Mouse (Mus musculus) lung, embryonic 16.5 days (tissue): ENCODE results near the gene Dbi. TPM values are rescaled to one million over a fixed set of nuclear protein-coding genes. Genes with fewer than 3 reads are reported as not detected.

ENCODE experiments used
- ATAC-seq: fragments of 200-750 bp; cut with Nextera tagmentation; 2 replicates; pipeline ENCODE4 v1.8.0; 2017; ENCODE audit warnings: low read depth, mild to moderate bottlenecking, moderate library complexity
- H3K27ac ChIP-seq: fragments of 300-500 bp; sonication (generic); 2 replicates; pipeline ENCODE4 v1.5.1; 2014; ENCODE audit warnings: mild to moderate bottlenecking, control low read depth, low read length
- H3K27me3 ChIP-seq: fragments of 300-500 bp; sonication (generic); 2 replicates; pipeline ENCODE4 v1.6.1; 2014; ENCODE audit warnings: low read depth, low read length, mixed read lengths; ENCODE audit not compliant: control insufficient read depth, insufficient read depth
- H3K36me3 ChIP-seq: fragments of 300-500 bp; sonication (generic); 2 replicates; pipeline ENCODE4 v1.6.1; 2014; ENCODE audit warnings: low read length; ENCODE audit not compliant: control insufficient read depth, insufficient read depth
- H3K4me1 ChIP-seq: fragments of 300-500 bp; sonication (generic); replicated peaks from 2 replicates; pipeline ENCODE4 v1.6.1; 2014; ENCODE audit warnings: low read length, mixed read lengths; ENCODE audit not compliant: control insufficient read depth, insufficient read depth
- H3K4me2 ChIP-seq: fragments of 300-500 bp; sonication (generic); 2 replicates; pipeline ENCODE4 v1.6.1; 2014; ENCODE audit warnings: low read depth, low read length, control low read depth
- H3K4me3 ChIP-seq: fragments of 300-500 bp; sonication (generic); 2 replicates; pipeline ENCODE4 v1.5.1; 2014; ENCODE audit warnings: mild to moderate bottlenecking, low read length, control low read depth
- H3K9ac ChIP-seq: fragments of 300-500 bp; sonication (generic); 2 replicates; pipeline ENCODE4 v1.6.1; 2014; ENCODE audit warnings: low read length, control low read depth
- H3K9me3 ChIP-seq: fragments of 300-500 bp; sonication (generic); 2 replicates; pipeline ENCODE4 v1.6.1; 2016; ENCODE audit warnings: low read length; ENCODE audit not compliant: control insufficient read depth
- WGBS: fragments of 180-500 bp; shearing (Covaris S2); extraction: QIAGEN DNeasy Blood & Tissue Kit; methylation state at CpG from one replicate; pipeline ENCODE4 v1.1.7; 2014; 5-methylcytosine and 5-hydroxymethylcytosine counted together
- polyA plus RNA-seq: library from polyadenylated mRNA; unstranded; fragments of >200 nt; fragmentation: Nextera tagmentation; extraction: Ambion mirVana; gene quantifications from 2 replicates; pipeline ENCODE4 v1.2.1, GENCODE M21; 2015

The Dbi gene
- polyA plus RNA-seq, 1 experiment from 2014 or later = 457 TPM

DNA sequence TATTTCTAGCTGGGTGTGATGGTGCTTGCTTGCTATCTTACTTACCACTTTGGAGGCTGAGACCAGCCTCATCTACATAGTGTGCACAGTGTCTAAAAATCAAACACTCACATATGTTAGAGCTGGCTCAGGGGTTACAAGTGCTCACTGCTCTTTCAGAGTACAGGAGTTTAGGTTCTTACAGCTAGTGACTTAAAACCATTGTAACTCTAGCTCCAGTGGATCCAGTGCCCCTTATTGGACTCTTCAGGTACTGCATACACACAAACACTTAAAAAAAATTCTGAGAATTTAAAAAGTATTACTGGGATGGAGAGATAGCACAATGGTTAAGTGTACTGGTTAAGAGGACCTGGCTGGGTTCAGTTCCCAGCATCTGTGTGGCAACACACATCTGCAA is 26.1 kb upstream of the Dbi start:
- Histone ChIP-seq H3K4me3 (no peak overlapping the region), H3K4me2 (no peak overlapping the region), H3K27ac (no peak overlapping the region), H3K9ac (no peak overlapping the region), H3K4me1 (no peaks in the 10 kb centered on the region), H3K27me3 (no peaks in the 10 kb centered on the region), H3K36me3 (no peaks in the 10 kb centered on the region), H3K9me3 (no peaks in the 10 kb centered on the region)
- no peak for ATAC-seq

DNA sequence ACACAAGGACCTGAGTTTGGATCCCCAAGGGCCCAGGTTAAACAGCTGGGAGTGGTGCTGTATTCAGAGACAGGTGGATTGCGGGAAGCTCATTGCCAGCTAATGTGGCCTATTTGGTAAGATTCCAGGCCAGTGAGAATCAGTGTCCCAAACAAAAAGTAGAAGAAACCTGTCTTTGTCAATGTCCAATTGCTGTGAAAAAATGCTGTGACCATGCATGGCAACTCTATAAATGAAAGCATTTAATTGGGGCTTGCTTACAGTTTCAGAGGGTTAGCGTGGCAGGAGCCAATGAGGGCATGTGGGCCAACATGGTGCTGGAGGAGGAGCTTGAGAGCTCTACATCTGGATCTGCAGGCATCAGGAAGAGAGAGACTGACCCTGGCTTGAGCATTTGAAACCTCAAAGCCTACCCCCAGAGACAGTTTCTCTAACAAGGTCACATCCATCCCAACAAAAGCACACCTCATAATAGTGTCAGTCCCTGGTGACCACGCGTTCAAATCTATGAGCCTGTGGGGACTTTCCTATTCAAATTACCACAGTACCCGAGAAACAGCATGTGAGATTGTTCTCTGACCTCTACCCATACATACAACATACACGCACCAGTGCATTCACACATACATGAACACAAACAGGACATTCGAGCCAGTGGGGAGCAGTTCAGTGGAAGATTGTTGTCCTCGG is 24.8 kb upstream of the Dbi start:
- H3K27ac ChIP-seq = no peak overlapping the region
- no peak overlapping the region for H3K4me3 ChIP-seq
- H3K4me2 ChIP-seq = no peak overlapping the region
- ATAC-seq = no peak
- H3K36me3 ChIP-seq = no peaks in the 10 kb centered on the region
- no peaks in the 10 kb centered on the region for H3K4me1 ChIP-seq
- 88% methylated on average over 8 of the region's 8 CpGs for WGBS
- no peaks in the 10 kb centered on the region for H3K27me3 ChIP-seq
- H3K9me3 ChIP-seq = no peaks in the 10 kb centered on the region
- no peak overlapping the region for H3K9ac ChIP-seq

DNA sequence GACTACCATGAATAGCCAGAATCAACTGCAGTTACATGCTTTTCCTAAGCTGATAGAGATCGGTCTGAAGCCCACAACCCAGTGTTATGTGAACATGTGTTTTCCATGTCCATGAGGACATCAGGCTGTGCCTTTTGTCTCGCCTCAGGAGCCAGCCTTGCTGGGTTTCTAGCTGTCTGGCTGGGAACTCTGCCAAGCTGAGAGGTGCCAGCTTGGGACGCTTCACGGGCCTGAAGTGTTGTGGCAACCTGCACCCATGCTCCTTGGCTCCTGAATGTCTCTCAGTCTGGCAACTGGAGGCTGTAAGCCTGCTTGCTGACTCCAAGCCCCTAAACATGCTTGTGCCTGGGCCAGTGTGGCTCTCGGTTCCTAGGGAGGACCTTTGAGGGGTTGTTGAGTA is 21.7 kb upstream of the Dbi start:
- Histone ChIP-seq H3K4me3 (no peak overlapping the region), H3K36me3 (no peaks in the 10 kb centered on the region), H3K9me3 (no peaks in the 10 kb centered on the region), H3K9ac (no peak overlapping the region), H3K4me1 (no peaks in the 10 kb centered on the region), H3K27me3 (no peaks in the 10 kb centered on the region), H3K27ac (no peak overlapping the region), H3K4me2 (no peak overlapping the region)
- WGBS = 51% methylated on average over 5 of the region's 5 CpGs
- no peak for ATAC-seq

DNA sequence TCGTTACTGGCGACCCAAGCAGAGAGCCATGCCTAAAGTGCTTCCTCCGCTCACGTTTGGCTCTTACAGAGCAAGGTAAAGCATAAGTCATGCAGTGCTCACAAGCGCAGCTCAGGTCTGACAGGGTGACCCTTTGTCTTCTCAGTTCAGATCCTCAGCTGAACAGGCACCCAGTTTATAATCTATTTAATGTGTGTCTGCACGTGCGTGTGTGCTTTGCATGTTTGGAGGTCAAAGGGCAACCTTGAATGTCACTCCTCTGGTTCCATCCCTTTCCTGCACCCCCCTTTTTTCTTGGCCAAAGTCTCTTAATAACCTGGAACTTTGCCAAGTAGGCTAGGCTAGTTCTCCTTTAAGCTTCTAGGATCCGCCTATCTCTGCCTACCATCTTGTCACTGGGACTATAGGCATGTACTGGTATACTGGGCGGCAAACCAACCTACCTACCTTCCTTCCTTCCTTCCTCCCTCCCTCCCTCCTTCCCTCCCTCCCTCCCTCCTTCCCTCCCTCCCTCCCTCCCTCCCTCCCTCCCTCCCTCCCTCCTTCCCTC is 19.3 kb upstream of the Dbi start:
- no peak overlapping the region for H3K4me3 ChIP-seq
- no peaks in the 10 kb centered on the region for H3K36me3 ChIP-seq
- ATAC-seq = no peak
- H3K27me3 ChIP-seq = no peaks in the 10 kb centered on the region
- no peaks in the 10 kb centered on the region for H3K9me3 ChIP-seq
- H3K27ac ChIP-seq = no peak overlapping the region
- no peaks in the 10 kb centered on the region for H3K4me1 ChIP-seq
- H3K9ac ChIP-seq = no peak overlapping the region
- WGBS = 72% methylated on average over 9 of the region's 9 CpGs
- no peak overlapping the region for H3K4me2 ChIP-seq

DNA sequence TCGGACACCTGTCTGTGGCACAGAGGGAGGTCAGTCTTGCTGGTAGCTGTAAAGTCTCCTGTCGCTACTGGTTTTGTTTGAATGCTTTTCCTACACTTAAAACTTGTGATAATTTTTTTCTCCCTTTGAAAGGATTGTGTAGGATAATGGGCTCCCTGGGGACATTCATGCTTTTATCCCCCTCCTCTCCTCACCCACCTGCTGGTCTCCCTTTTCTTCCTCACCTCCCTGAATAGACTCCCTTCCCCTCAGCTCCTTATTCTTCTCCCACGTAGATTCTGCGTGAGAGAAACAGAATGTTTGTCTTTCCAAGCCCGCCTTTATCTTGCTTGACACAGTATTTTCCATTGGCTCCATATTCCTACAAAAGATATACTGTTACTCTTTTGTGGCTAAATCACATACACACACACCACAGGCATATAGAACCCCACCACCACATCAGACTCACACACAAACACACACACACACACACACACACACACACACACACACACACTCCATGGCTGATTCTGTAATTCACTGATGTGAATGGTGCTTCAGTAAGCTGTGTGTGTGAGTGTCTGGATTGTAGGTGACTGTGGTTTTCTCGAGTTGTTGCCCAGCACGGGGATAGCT is 18.2 kb upstream of the Dbi start:
- Histone ChIP-seq H3K4me3 (no peak overlapping the region), H3K9ac (no peak overlapping the region), H3K4me1 (no peaks in the 10 kb centered on the region), H3K36me3 (no peaks in the 10 kb centered on the region), H3K27ac (no peak overlapping the region), H3K27me3 (no peaks in the 10 kb centered on the region), H3K9me3 (no peaks in the 10 kb centered on the region), H3K4me2 (no peak overlapping the region)
- no peak for ATAC-seq
- WGBS = 38% methylated on average over 7 of the region's 7 CpGs

DNA sequence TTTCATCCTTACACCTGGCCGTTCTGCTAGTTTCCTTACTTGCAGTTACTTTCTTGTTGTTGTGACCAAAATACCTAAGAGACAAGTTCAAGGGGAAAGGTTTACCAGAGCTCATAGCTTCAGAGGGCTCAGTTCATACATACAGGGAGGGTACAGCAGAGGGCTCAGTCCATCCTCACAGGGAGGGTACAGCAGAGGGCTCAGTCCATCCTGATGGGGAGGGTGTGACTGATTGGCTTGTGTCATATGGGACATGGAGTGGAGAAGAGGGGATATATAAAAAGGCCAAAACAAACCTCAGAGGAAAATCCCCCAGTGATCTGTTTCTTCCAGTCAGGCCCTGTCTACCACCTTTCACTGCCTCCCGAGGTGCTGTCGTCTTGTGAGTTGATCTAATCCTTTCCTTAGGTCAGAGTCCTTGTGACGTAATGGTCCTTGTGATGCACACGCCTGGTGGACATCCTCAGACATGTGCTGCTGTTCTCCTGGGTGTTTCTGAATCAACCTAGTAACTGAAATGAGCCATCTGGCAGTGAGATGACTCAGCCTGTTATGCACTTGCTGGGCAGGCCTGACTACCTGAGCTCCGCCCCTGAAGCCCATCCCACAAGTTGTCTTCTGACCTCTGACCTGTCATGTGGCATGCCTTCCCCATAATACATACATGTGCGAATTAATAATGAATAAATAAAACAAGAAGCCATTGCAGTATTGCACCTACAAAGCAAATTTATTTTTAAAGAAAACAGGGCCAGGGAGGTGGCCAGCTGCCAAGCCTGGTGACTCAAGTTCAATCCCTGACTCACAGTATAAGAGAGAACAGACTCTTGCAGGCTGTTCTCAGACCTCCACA is 15.3 kb upstream of the Dbi start:
- ATAC-seq = no peak
- H3K27me3 ChIP-seq = no peaks in the 10 kb centered on the region
- H3K4me3 ChIP-seq = no peak overlapping the region
- H3K4me2 ChIP-seq = no peak overlapping the region
- no peak overlapping the region for H3K27ac ChIP-seq
- no peak overlapping the region for H3K9ac ChIP-seq
- H3K9me3 ChIP-seq = no peaks in the 10 kb centered on the region
- H3K36me3 ChIP-seq = no peaks in the 10 kb centered on the region
- 68% methylated on average over 7 of the region's 7 CpGs for WGBS
- H3K4me1 ChIP-seq = no peaks in the 10 kb centered on the region

DNA sequence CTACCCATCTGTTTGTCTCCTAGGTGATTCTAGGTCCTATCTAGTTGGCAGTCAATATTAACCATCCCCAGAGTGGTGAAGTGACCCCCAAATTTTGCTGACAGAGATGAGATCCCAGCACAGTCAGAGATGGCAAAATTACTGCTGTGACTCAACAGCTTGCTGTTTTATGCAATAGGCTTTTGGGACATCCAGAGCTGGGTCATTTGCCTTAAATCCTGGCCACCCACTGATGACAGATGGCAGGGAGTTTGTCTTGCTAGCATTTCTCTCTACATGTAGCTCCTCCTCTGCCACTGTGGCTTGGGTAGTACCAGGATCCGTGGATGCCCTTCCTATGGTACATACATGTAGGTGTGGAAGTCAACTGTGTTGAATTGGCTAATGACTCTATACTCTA is 11.5 kb upstream of the Dbi start:
- no peaks in the 10 kb centered on the region for H3K4me1 ChIP-seq
- H3K4me3 ChIP-seq = no peak overlapping the region
- no peaks in the 10 kb centered on the region for H3K9me3 ChIP-seq
- H3K9ac ChIP-seq = no peak overlapping the region
- H3K27ac ChIP-seq = no peak overlapping the region
- no peaks in the 10 kb centered on the region for H3K27me3 ChIP-seq
- ATAC-seq = no peak
- H3K36me3 ChIP-seq = no peaks in the 10 kb centered on the region
- H3K4me2 ChIP-seq = no peak overlapping the region
- WGBS = 86% methylated on average over 1 of the region's 1 CpGs

DNA sequence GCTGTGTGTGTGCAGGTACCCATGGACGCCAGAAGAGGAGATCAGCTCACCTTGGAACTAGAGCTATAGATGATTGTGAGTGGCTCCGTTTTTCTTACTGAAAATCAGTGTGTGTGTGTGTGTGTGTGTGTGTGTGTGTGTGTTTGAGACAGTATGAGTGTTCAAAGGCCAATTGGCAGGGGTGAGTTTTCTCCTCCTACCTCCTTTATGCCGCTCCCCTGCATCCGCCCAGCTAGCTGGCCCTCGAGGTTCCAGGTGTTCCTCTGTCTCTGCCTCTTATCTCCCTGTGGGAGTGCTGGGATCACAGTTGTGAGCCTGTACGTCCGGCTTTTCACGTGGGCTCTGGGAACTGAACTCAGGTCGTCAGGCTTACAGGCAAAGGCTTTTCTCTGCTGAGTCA is 5.4 kb upstream of the Dbi start:
- 61% methylated on average over 9 of the region's 9 CpGs for WGBS
- Histone ChIP-seq H3K4me1 (peaks cover 4% of the 10 kb centered on the region), H3K27me3 (no peaks in the 10 kb centered on the region), H3K4me2 (no peak overlapping the region), H3K9me3 (no peaks in the 10 kb centered on the region), H3K9ac (no peak overlapping the region), H3K36me3 (no peaks in the 10 kb centered on the region), H3K27ac (no peak overlapping the region), H3K4me3 (no peak overlapping the region)
- no peak for ATAC-seq

DNA sequence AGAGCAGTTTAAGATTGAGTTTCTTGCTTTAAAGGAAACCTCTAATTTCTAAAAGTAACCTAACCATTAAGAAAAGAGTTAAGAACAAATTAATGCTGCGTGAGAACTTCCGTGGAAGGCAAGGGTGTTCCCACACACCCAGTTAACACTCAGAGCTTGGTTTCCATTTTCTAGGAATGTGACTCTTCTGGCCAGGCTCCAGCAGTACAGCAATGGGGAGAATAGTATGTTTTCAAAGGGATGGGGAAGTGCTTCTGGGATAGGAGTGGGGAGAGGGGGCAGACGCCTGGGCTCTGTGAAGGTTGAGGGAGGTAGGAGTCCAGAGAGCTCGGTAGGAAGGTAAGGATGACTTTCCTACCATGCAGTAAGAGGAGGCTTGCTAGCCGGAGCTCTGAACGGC is 4.6 kb upstream of the Dbi start:
- Histone ChIP-seq H3K27ac (no peak overlapping the region), H3K4me1 (peaks cover 4% of the 10 kb centered on the region), H3K9me3 (no peaks in the 10 kb centered on the region), H3K27me3 (no peaks in the 10 kb centered on the region), H3K36me3 (no peaks in the 10 kb centered on the region), H3K4me3 (no peak overlapping the region), H3K9ac (no peak overlapping the region), H3K4me2 (no peak overlapping the region)
- no peak for ATAC-seq
- 59% methylated on average over 6 of the region's 6 CpGs for WGBS
